Mouse (Mus musculus) layer of hippocampus, postnatal 36 days (tissue): Measurements from ENCODE around the gene 9230113P08Rik. TPM values are rescaled to one million over a fixed set of nuclear protein-coding genes. Genes with fewer than 3 reads are reported as not detected.
A peak's percentile ranks its signal among the peaks of the same experiment; 100 is the strongest.
"Not testable (repeated sequence)": the region's sequence is repeated elsewhere in the genome, so short reads cannot be mapped to it uniquely, and the experiment has no call there.

ENCODE experiments used
- DNase-seq, 2 experiments: peaks; one replicate each; pipeline ENCODE4 v3.0.0; 2022
- total RNA-seq, 2 experiments: library from RNA; stranded (reverse); gene quantifications; 2 replicates each; pipeline ENCODE4 v1.2.3; 2021

The 9230113P08Rik gene
- total RNA-seq: not detected

GRCm38 (mm10) chr9:35908123-35908522 lies at the start of gene 9230113P08Rik:
9230113P08Rik (plus strand) TSS chr9:35908423.
- not testable (repeated sequence) for DNase-seq

GRCm38 (mm10) chr9:35893112-35893511 lies 15.1 kb upstream of the 9230113P08Rik start:
- peak in 1 of 2 experiments; percentile 3 for DNase-seq

- DNase-seq: peak in 1 of 2 experiments; percentile 12
Measured at GRCm38 (mm10) chr9:35904494-35904893, 3.7 kb upstream of the 9230113P08Rik start.

- no peak for DNase-seq
Measured at GRCm38 (mm10) chr9:35930817-35931216, 22.6 kb downstream of the 9230113P08Rik start.

Other genes with a start within 250 kb of the 9230113P08Rik start
- not detected for gene Pate1, start 221.0 kb upstream of the 9230113P08Rik start, total RNA-seq
- gene Gm17677, start 167.4 kb upstream of the 9230113P08Rik start, total RNA-seq: not detected
- not detected for gene Gm17727, start 130.3 kb upstream of the 9230113P08Rik start, total RNA-seq
- gene Gm27235, start 118.3 kb upstream of the 9230113P08Rik start, total RNA-seq: not detected
- gene D730048I06Rik, start 118.3 kb upstream of the 9230113P08Rik start, total RNA-seq: not detected
- not detected for gene 9230110F15Rik, start 64.3 kb upstream of the 9230113P08Rik start, total RNA-seq
- gene Gm5916, start 220.4 kb downstream of the 9230113P08Rik start, total RNA-seq: not detected